In genomic region chr7:34192825-34193224, GRCm38 (mm10) we compare ENCODE assay signal across 29 mouse cellular contexts. TPM values are rescaled to one million over a fixed set of nuclear protein-coding genes. Genes with fewer than 3 reads are reported as not detected.
A peak's percentile ranks its signal among the peaks of the same experiment; 100 is the strongest.
DNase-seq lines count a peak whose midpoint lies in the region; ATAC-seq lines count a peak whose summit lies in the region.
"Had no signal": no experiment of that assay in that cellular context is flagged by ENCODE, and none has a peak within 500 bp of the region (broad histone marks: within the 10 kb centered on the region; RNA-seq: fewer than 3 reads in every experiment).

No protein-coding gene starts in this region.

- no peak overlapping the region for H3K4me2 ChIP-seq in limb, embryonic 11.5 days (ENCODE audit: low read depth, severe bottlenecking)
- no peak overlapping the region for H3K4me2 ChIP-seq in forebrain, embryonic 11.5 days (ENCODE audit: low read depth, low read length, severe bottlenecking)
- H3K4me2 ChIP-seq: forebrain, embryonic 15.5 days; hindbrain, embryonic 14.5 days; limb, embryonic 15.5 days; liver, embryonic 15.5 days; midbrain, embryonic 12.5 days; neural tube, embryonic 13.5 days; stomach, embryonic 15.5 days had no signal

- ATAC-seq in limb, embryonic 11.5 days (ENCODE audit: insufficient number of reproducible peaks, low FRiP score, low TSS enrichment, low read depth), result no peak
- no peak for ATAC-seq in forebrain, embryonic 11.5 days (replicated peaks; ENCODE audit: low FRiP score)
- ATAC-seq: CD4-positive, CD25-positive, alpha-beta regulatory T cell, adult 4 months; forebrain, embryonic 15.5 days; inflammation-experienced regulatory T-cells, adult 6 months had no signal

- no peak overlapping the region for H3K4me3 ChIP-seq in limb, embryonic 11.5 days (ENCODE audit: low read depth, low read length)
- no peak overlapping the region for H3K4me3 ChIP-seq in limb, embryonic 10.5 days
- peak overlapping the region; percentile 38 for H3K4me3 ChIP-seq in megakaryocyte, embryonic 14.5 days (replicated peaks)
- no peak overlapping the region for H3K4me3 ChIP-seq in forebrain, embryonic 11.5 days (ENCODE audit: low read depth, low read length)
- H3K4me3 ChIP-seq: forebrain, embryonic 15.5 days; limb, embryonic 15.5 days; liver, embryonic 15.5 days; midbrain, embryonic 12.5 days; myocyte; neural tube, embryonic 13.5 days; stomach, embryonic 15.5 days had no signal

- DNase-seq in limb, embryonic 11.5 days (ENCODE audit: low spot score), result peak; percentile 16
- no peak for DNase-seq in limb, embryonic 10.5 days (ENCODE audit: low spot score)
- DNase-seq in spleen, postnatal 36 days (ENCODE audit: low spot score in 2 of 2), result peak; percentile 37 to 45
- DNase-seq in spleen, adult 12 weeks (ENCODE audit: low spot score), result no peak
- DNase-seq in splenic B cell, adult 2 months (ENCODE audit: low read depth, low spot score), result peak; percentile 40
- no peak for DNase-seq in forebrain, embryonic 11.5 days (ENCODE audit: low spot score)
- no peak for DNase-seq in right cerebral cortex, adult 2 months (ENCODE audit: low spot score in 2 of 2)
- DNase-seq: adrenal gland, postnatal 14 days; cerebellum, adult 11 months; cerebellum, postnatal 10 days; embryo, embryonic 11 days; gastrocnemius, postnatal 14 days; heart, postnatal 36 days; kidney, adult 18-20 months; kidney, postnatal 4 days; right cerebral cortex, adult 18-20 months; thymus, postnatal 36 days had no signal

- H3K27me3 ChIP-seq in limb, embryonic 11.5 days (ENCODE audit: control insufficient read depth, insufficient read depth, low read length), result no peaks in the 10 kb centered on the region
- no peaks in the 10 kb centered on the region for H3K27me3 ChIP-seq in limb, embryonic 10.5 days (ENCODE audit: low read depth, poor library complexity, severe bottlenecking)
- no peaks in the 10 kb centered on the region for H3K27me3 ChIP-seq in megakaryocyte, embryonic 14.5 days (replicated peaks)
- H3K27me3 ChIP-seq in splenic B cell, adult 2 months (ENCODE audit: control insufficient read depth, insufficient read depth, low read length, poor library complexity, severe bottlenecking), result no peaks in the 10 kb centered on the region
- H3K27me3 ChIP-seq in forebrain, embryonic 11.5 days (ENCODE audit: control insufficient read depth, insufficient read depth, low read length), result no peaks in the 10 kb centered on the region
- H3K27me3 ChIP-seq: forebrain, embryonic 15.5 days; limb, embryonic 15.5 days; liver, embryonic 15.5 days; midbrain, embryonic 12.5 days; neural tube, embryonic 13.5 days; stomach, embryonic 15.5 days had no signal

- peaks cover 10% of the 10 kb centered on the region; the same call in 1 of the 2 replicates for H3K36me3 ChIP-seq in limb, embryonic 11.5 days (ENCODE audit: control insufficient read depth, insufficient read depth, low read length)
- peaks cover 53% of the 10 kb centered on the region for H3K36me3 ChIP-seq in limb, embryonic 10.5 days
- peaks cover 48% of the 10 kb centered on the region for H3K36me3 ChIP-seq in megakaryocyte, embryonic 14.5 days (replicated peaks; ENCODE audit: low read length)
- H3K36me3 ChIP-seq in splenic B cell, adult 2 months (ENCODE audit: control insufficient read depth, insufficient read depth, low read length, poor library complexity, severe bottlenecking), result peaks cover 3% of the 10 kb centered on the region; the same call in 1 of the 2 replicates
- peaks cover 4% of the 10 kb centered on the region; the same call in 1 of the 2 replicates for H3K36me3 ChIP-seq in forebrain, embryonic 11.5 days (ENCODE audit: control insufficient read depth, insufficient read depth, low read length)

- 94% methylated on average over 6 of the region's 6 CpGs for WGBS in limb, embryonic 11.5 days
- WGBS in limb, embryonic 10.5 days, result 92% methylated on average over 6 of the region's 6 CpGs
- WGBS in forebrain, embryonic 11.5 days, result 93% methylated on average over 6 of the region's 6 CpGs

- H3K9me3 ChIP-seq in limb, embryonic 11.5 days (ENCODE audit: control insufficient read depth, low read length), result no peaks in the 10 kb centered on the region
- no peaks in the 10 kb centered on the region for H3K9me3 ChIP-seq in limb, embryonic 10.5 days (replicated peaks)
- no peaks in the 10 kb centered on the region for H3K9me3 ChIP-seq in megakaryocyte, embryonic 14.5 days
- no peaks in the 10 kb centered on the region for H3K9me3 ChIP-seq in forebrain, embryonic 11.5 days (ENCODE audit: control insufficient read depth, low read length)
- H3K9me3 ChIP-seq: forebrain, embryonic 15.5 days; limb, embryonic 15.5 days; liver, embryonic 15.5 days; midbrain, embryonic 12.5 days; neural tube, embryonic 13.5 days; stomach, embryonic 15.5 days had no signal

- H3K9ac ChIP-seq in limb, embryonic 11.5 days (ENCODE audit: low read length), result no peak overlapping the region
- H3K9ac ChIP-seq in forebrain, embryonic 11.5 days (ENCODE audit: low read length), result no peak overlapping the region
- H3K9ac ChIP-seq: forebrain, embryonic 15.5 days; hindbrain, embryonic 14.5 days; limb, embryonic 15.5 days; liver, embryonic 15.5 days; midbrain, embryonic 12.5 days; neural tube, embryonic 13.5 days; stomach, embryonic 15.5 days had no signal

- H3K4me1 ChIP-seq in limb, embryonic 11.5 days (ENCODE audit: control insufficient read depth, insufficient read depth, low read length), result no peaks in the 10 kb centered on the region
- peaks cover 5% of the 10 kb centered on the region for H3K4me1 ChIP-seq in limb, embryonic 10.5 days
- H3K4me1 ChIP-seq in megakaryocyte, embryonic 14.5 days, result peaks cover 23% of the 10 kb centered on the region
- H3K4me1 ChIP-seq in forebrain, embryonic 11.5 days (replicated peaks; ENCODE audit: control insufficient read depth, insufficient read depth, low read length), result no peaks in the 10 kb centered on the region; the same call in 1 of the 2 replicates
- H3K4me1 ChIP-seq: stomach, embryonic 15.5 days had no signal

- H3K27ac ChIP-seq in limb, embryonic 11.5 days (replicated peaks; ENCODE audit: low read depth, low read length), result no peak overlapping the region
- H3K27ac ChIP-seq in limb, embryonic 10.5 days, result no peak overlapping the region
- no peak overlapping the region for H3K27ac ChIP-seq in forebrain, embryonic 11.5 days (ENCODE audit: low read depth, low read length)
- H3K27ac ChIP-seq: forebrain, embryonic 15.5 days; hindbrain, embryonic 14.5 days; limb, embryonic 15.5 days; liver, embryonic 15.5 days; midbrain, embryonic 12.5 days; neural tube, embryonic 13.5 days; stomach, embryonic 15.5 days had no signal

RNA-seq across cellular contexts. Expression of gene Pdcd2l, which starts 3.6 kb away (rescaled TPM):
- 65.3 and 77.2 TPM in 2 replicates for polyA plus RNA-seq in limb, embryonic 11.5 days (2014; fragmentation: Nextera tagmentation; extraction: Ambion mirVana)
- 75.4 and 88.1 TPM in 2 replicates for polyA plus RNA-seq in limb, embryonic 10.5 days (2016; fragmentation: Nextera tagmentation; extraction: Ambion mirVana)
- 4.0 and 6.7 TPM in 2 replicates for polyA plus RNA-seq in megakaryocyte, embryonic 14.5 days (2012; ENCODE audit: insufficient read depth, low replicate concordance)
- polyA plus RNA-seq in forebrain, embryonic 11.5 days (2014; fragmentation: Nextera tagmentation; extraction: Ambion mirVana), result 62.3 and 66.5 TPM in 2 replicates

RNA-seq across cellular contexts. Expression of gene Uba2, which starts 23.4 kb away (rescaled TPM):
- 280 and 284 TPM in 2 replicates for polyA plus RNA-seq in limb, embryonic 11.5 days (2014; fragmentation: Nextera tagmentation; extraction: Ambion mirVana)
- polyA plus RNA-seq in limb, embryonic 10.5 days (2016; fragmentation: Nextera tagmentation; extraction: Ambion mirVana), result 297 and 310 TPM in 2 replicates
- polyA plus RNA-seq in megakaryocyte, embryonic 14.5 days (2012; ENCODE audit: insufficient read depth, low replicate concordance), result 1.3 and 8.8 TPM in 2 replicates
- polyA plus RNA-seq in forebrain, embryonic 11.5 days (2014; fragmentation: Nextera tagmentation; extraction: Ambion mirVana), result 270 and 276 TPM in 2 replicates

RNA-seq across cellular contexts. Expression of gene Gpi1, which starts 37.3 kb away (rescaled TPM):
- 278 and 291 TPM in 2 replicates for polyA plus RNA-seq in limb, embryonic 11.5 days (2014; fragmentation: Nextera tagmentation; extraction: Ambion mirVana)
- 291 and 361 TPM in 2 replicates for polyA plus RNA-seq in limb, embryonic 10.5 days (2016; fragmentation: Nextera tagmentation; extraction: Ambion mirVana)
- polyA plus RNA-seq in megakaryocyte, embryonic 14.5 days (2012; ENCODE audit: insufficient read depth, low replicate concordance), result 1,962 and 3,728 TPM in 2 replicates
- 376 and 377 TPM in 2 replicates for polyA plus RNA-seq in forebrain, embryonic 11.5 days (2014; fragmentation: Nextera tagmentation; extraction: Ambion mirVana)

RNA-seq across cellular contexts. Expression of gene Gm6096, which starts 58.0 kb away (rescaled TPM):
- polyA plus RNA-seq in limb, embryonic 11.5 days (2014; fragmentation: Nextera tagmentation; extraction: Ambion mirVana), result not detected in 2 replicates
- 0.38 TPM in 1 of 2 replicates, not detected in the other for polyA plus RNA-seq in limb, embryonic 10.5 days (2016; fragmentation: Nextera tagmentation; extraction: Ambion mirVana)
- not detected in 2 replicates for polyA plus RNA-seq in megakaryocyte, embryonic 14.5 days (2012; ENCODE audit: insufficient read depth, low replicate concordance)
- polyA plus RNA-seq in forebrain, embryonic 11.5 days (2014; fragmentation: Nextera tagmentation; extraction: Ambion mirVana), result 0.60 TPM in 1 of 2 replicates, not detected in the other
- polyA plus RNA-seq: embryonic facial prominence, embryonic 14.5 days; forebrain, embryonic 15.5 days; inflammation-experienced regulatory T-cells, adult 6 months; limb, embryonic 15.5 days; liver, embryonic 15.5 days; neural tube, embryonic 13.5 days; stomach, embryonic 15.5 days had no signal

RNA-seq across cellular contexts. Expression of gene Wtip, which starts 59.8 kb away (rescaled TPM):
- polyA plus RNA-seq in limb, embryonic 11.5 days (2014; fragmentation: Nextera tagmentation; extraction: Ambion mirVana), result 7.1 and 7.2 TPM in 2 replicates
- polyA plus RNA-seq in limb, embryonic 10.5 days (2016; fragmentation: Nextera tagmentation; extraction: Ambion mirVana), result 6.3 and 7.2 TPM in 2 replicates
- 1.2 and 1.7 TPM in 2 replicates for polyA plus RNA-seq in megakaryocyte, embryonic 14.5 days (2012; ENCODE audit: insufficient read depth, low replicate concordance)
- 3.9 and 5.7 TPM in 2 replicates for polyA plus RNA-seq in forebrain, embryonic 11.5 days (2014; fragmentation: Nextera tagmentation; extraction: Ambion mirVana)
- polyA plus RNA-seq: CD4-positive, CD25-positive, alpha-beta regulatory T cell, adult 4 months; inflammation-experienced regulatory T-cells, adult 6 months had no signal

Comparison
In these comparisons a context has a peak if more than half of its experiments do, and no peak if none do; other contexts are left out.
1. DNase-seq: peak in limb, embryonic 11.5 days (single experiment), spleen, postnatal 36 days (2 of 2) and splenic B cell, adult 2 months (single experiment); none in limb, embryonic 10.5 days (single experiment), spleen, adult 12 weeks (single experiment), forebrain, embryonic 11.5 days (single experiment) and right cerebral cortex, adult 2 months (0 of 2).
2. RNA of gene Uba2, which starts 23.4 kb away (polyA plus RNA-seq): 297 to 310 TPM in limb, embryonic 10.5 days, 280 to 284 TPM in limb, embryonic 11.5 days and 270 to 276 TPM in forebrain, embryonic 11.5 days; 1.3 to 8.8 TPM in megakaryocyte, embryonic 14.5 days; every median in the first group is over 10 times any median in the second.